Mouse (Mus musculus) CH12.LX (cell line): ENCODE measurements around the gene Brsk2.

Experiments
- CTCF ChIP-seq, 2 experiments: IDR thresholded peaks in 1 of 2; conservative IDR thresholded peaks in 1 of 2; 2 replicates each; pipeline ENCODE4 v1.5.1; 2011 to 2012; ENCODE audit warnings: low read depth in 2 of 2, low read length in 2 of 2, improper control_type of control experiment in 1 of 2, inconsistent platforms in 1 of 2, mild to moderate bottlenecking in 1 of 2, moderate library complexity in 1 of 2
- E2F4 ChIP-seq: IDR thresholded peaks from 2 replicates; pipeline ENCODE4 v1.6.1; 2011; ENCODE audit warnings: low read depth, low read length, improper control_type of control experiment; ENCODE audit not compliant: insufficient replicate concordance
- EP300 ChIP-seq: IDR thresholded peaks from 2 replicates; pipeline ENCODE4 v1.6.1; 2011; ENCODE audit warnings: low read length, improper control_type of control experiment
- MAFK ChIP-seq: IDR thresholded peaks from 2 replicates; pipeline ENCODE4 v1.6.1; 2011; ENCODE audit warnings: low read length, improper control_type of control experiment; ENCODE audit not compliant: insufficient replicate concordance
- MAZ ChIP-seq: IDR thresholded peaks from 2 replicates; pipeline ENCODE4 v1.6.1; 2012; ENCODE audit warnings: low read depth, mild to moderate bottlenecking, inconsistent platforms, low read length, improper control_type of control experiment, moderate library complexity
- POLR2A ChIP-seq: IDR thresholded peaks from 2 replicates; pipeline ENCODE4 v1.6.1; 2011; ENCODE audit warnings: low read depth, mild to moderate bottlenecking, improper control_type of control experiment, low read length
- POLR2AphosphoS2 ChIP-seq: IDR thresholded peaks from 2 replicates; pipeline ENCODE4 v1.6.1; 2011; ENCODE audit warnings: low read depth, low read length, improper control_type of control experiment
- RCOR1 ChIP-seq: conservative IDR thresholded peaks from 2 replicates; pipeline ENCODE4 v1.6.1; 2012; ENCODE audit warnings: low read depth, mild to moderate bottlenecking, inconsistent platforms, low read length, improper control_type of control experiment
- ZC3H11A ChIP-seq: IDR thresholded peaks from 2 replicates; pipeline ENCODE4 v1.6.1; 2012; ENCODE audit warnings: low read depth, mild to moderate bottlenecking, inconsistent platforms, low read length, improper control_type of control experiment
- ZNF384 ChIP-seq: IDR thresholded peaks from 2 replicates; pipeline ENCODE4 v1.6.1; 2012; ENCODE audit warnings: low read depth, low read length, improper control_type of control experiment, inconsistent platforms

DNA sequence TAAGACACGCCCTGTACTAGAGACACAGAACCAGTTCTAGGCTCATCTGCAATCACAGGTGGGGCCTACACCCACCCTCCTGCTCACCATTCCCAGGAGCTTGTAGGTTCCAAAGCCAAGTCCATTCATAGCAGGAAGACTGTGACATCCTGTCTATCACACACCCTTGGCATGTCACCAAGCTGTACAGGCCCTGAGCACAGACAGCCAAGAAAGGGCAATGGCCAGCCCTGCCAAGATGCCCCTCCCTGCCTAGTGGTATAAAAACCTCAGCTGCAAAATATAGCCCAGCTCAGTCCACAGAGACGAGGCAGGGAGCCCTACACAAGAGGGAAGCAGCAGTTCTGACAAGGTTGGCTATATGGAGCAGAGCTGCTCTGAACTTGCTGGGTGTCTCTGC lies 84.6 kb downstream of the Brsk2 start:
- no peak for TF ChIP-seq CTCF (conservative IDR thresholded peaks at IDR 0.05 in 1 of 2, IDR thresholded peaks at IDR 0.05 in 1 of 2; ENCODE audit: low read depth in 2 of 2, low read length in 2 of 2)
- no peak for TF ChIP-seq MAZ
- TF ChIP-seq POLR2AphosphoS2 = no peak
- no peak for TF ChIP-seq ZC3H11A
- no peak for TF ChIP-seq ZNF384
- no peak for TF ChIP-seq POLR2A
- no peak for TF ChIP-seq E2F4
- no peak for TF ChIP-seq MAFK
- TF ChIP-seq RCOR1 = no peak
- TF ChIP-seq EP300 = no peak
